Mouse (Mus musculus) lung, adult 2 months (tissue): Measurements from ENCODE around the gene Trpm5. TPM values are rescaled to one million over a fixed set of nuclear protein-coding genes. Genes with fewer than 3 reads are reported as not detected.

Source experiments
- DNase-seq: peaks from one replicate; pipeline ENCODE4 v3.0.0; 2022
- H3K4me1 ChIP-seq: fragments of 200-500 bp; 2 replicates; pipeline ENCODE4 v1.6.1; 2011; ENCODE audit warnings: low read length; ENCODE audit not compliant: control insufficient read depth, insufficient read depth
- H3K4me3 ChIP-seq: fragments of 200-500 bp; replicated peaks from 2 replicates; pipeline ENCODE3; 2011; ENCODE audit warnings: low read depth, mild to moderate bottlenecking, control low read depth, low read length; ENCODE audit errors: extremely low read depth
- CTCF ChIP-seq: fragments of 200-500 bp; IDR thresholded peaks from 2 replicates; pipeline ENCODE4 v1.5.1; 2011; ENCODE audit warnings: mild to moderate bottlenecking, low read length, control low read depth; ENCODE audit not compliant: insufficient read depth
- POLR2A ChIP-seq: fragments of 200-500 bp; IDR thresholded peaks from 2 replicates; pipeline ENCODE4 v1.6.1; 2011; ENCODE audit warnings: low read depth, mild to moderate bottlenecking, control low read depth, low read length, borderline replicate concordance; ENCODE audit errors: extremely low read depth
- WGBS: fragments of 180-500 bp; shearing (Covaris S2); methylation state at CpG from one replicate; pipeline ENCODE4 v1.1.7; 2018; 5-methylcytosine and 5-hydroxymethylcytosine counted together
- polyA plus RNA-seq: library from polyadenylated mRNA; depleted of rRNA; stranded (reverse); fragments of >200 nt; gene quantifications from 2 replicates; pipeline ENCODE4 v1.2.3, GENCODE M21; 2012

Gene Trpm5
- polyA plus RNA-seq, 1 experiment, result 0.62 TPM

- WGBS, result 23% methylated on average over 5 of the region's 5 CpGs
- no peak for DNase-seq
- TF ChIP-seq POLR2A, result no peak
- 0 out of 2 replicates have a peak, but pooled peaks have one; percentile 3 for TF ChIP-seq CTCF
- Histone ChIP-seq H3K4me1 (peaks cover 28% of the 10 kb centered on the region), H3K4me3 (peak overlapping the region; percentile 58)
These were observed 13.8 kb upstream of the Trpm5 start for GRCm38 (mm10) chr7:143108200-143108599.

DNA sequence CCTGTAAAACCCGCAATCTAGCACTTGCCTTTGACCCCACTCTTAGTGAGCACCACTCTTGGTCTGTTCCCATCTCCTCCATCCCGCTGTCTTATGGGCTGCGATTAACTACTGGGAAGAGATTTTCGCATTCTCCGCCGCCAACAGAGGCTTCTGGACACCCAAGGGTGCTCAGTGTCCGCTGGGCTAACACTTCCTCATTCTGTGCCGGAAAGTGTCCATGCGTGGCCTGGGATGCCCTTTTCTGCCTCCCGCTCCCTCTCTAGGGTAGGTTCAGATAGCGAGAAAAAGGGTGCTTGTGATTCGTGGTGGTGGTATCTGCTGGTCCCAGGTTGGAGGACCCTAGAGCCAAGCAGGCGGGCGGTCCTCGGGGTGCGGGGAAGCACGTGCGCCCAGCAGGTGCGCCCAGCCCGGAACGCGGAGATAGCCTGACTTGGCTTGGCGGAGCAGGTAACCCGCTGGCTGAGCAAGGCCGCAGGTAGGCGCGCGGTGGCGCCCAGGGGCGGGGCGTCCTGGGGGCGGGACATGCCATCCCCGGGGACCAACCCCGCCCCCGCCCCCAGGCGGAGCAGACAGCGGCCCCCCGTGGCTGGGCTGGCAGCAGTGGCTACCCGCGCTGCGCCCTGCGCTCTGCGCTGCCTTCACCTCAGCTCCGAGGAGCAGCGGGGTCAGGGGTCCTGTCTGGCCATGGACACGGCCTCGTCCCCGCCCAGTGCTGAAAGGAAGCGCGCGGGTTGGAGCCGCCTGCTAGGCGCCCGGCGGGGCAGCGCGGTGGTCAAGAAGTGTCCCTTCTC lies 12.4 kb upstream of the Trpm5 start:
- DNase-seq, result peak; percentile 75
- TF ChIP-seq CTCF, result no peak
- peak; percentile 39; the same call in 1 of the 2 replicates for TF ChIP-seq POLR2A
- Histone ChIP-seq H3K4me1 (peaks cover 28% of the 10 kb centered on the region), H3K4me3 (peak overlapping the region; percentile 58)
- WGBS, result 8% methylated on average over 56 of the region's 57 CpGs

GRCm38 (mm10) chr7:143106062-143106461 lies 11.6 kb upstream of the Trpm5 start, which contains the start of gene Kcnq1:
Gene Kcnq1, plus strand, starts transcription at chr7:143106362.
- H3K4me3 ChIP-seq, result peak within 1 kb of the TSS; percentile 58
- peaks cover 23% of the 10 kb centered on the region for H3K4me1 ChIP-seq
- DNase-seq, result no peak
- WGBS, result 81% methylated on average over 4 of the region's 4 CpGs
- no peak for TF ChIP-seq CTCF
- no peak for TF ChIP-seq POLR2A

DNA sequence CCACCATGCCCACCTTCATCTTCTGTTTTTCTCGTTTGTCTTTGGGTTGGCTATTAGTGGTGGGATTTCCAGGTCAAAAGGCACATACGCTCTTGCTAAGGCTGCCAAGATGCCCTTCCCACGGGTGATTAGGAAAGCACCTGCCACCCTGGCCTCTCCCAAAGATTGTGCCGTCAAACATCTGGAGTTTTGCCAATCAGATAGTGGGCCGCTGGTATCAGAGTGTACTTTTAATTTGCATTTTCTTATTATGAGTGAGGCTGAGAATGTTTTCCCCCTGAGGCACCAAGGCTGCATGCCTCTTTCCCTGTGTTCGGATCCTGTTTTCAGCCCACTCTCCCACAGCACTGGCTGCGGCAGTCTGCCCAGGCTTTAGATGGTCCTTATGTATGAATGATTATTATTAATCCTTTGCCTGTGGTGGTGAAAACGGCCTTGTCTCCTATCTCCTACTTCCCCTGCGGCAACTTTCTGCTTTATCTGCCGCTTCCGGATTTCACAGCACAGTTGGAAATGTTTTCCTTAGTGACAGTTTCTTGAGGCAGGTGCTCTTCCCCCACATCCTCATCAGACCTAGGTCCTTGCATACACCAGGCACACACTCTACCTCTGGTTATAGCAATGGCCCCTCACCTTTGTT lies 10.9 kb upstream of the Trpm5 start:
- Histone ChIP-seq H3K4me1 (peaks cover 17% of the 10 kb centered on the region), H3K4me3 (no peak overlapping the region)
- TF ChIP-seq POLR2A (no peak), CTCF (no peak)
- WGBS, result 46% methylated on average over 11 of the region's 11 CpGs
- DNase-seq, result peak; percentile 17

GRCm38 (mm10) chr7:143100759-143101158 lies 6.3 kb upstream of the Trpm5 start:
- no peak overlapping the region for H3K4me3 ChIP-seq
- 44% methylated on average over 4 of the region's 4 CpGs for WGBS
- H3K4me1 ChIP-seq, result peaks cover 3% of the 10 kb centered on the region; the same call in 1 of the 2 replicates
- TF ChIP-seq CTCF, result no peak
- no peak for TF ChIP-seq POLR2A
- no peak for DNase-seq

DNA sequence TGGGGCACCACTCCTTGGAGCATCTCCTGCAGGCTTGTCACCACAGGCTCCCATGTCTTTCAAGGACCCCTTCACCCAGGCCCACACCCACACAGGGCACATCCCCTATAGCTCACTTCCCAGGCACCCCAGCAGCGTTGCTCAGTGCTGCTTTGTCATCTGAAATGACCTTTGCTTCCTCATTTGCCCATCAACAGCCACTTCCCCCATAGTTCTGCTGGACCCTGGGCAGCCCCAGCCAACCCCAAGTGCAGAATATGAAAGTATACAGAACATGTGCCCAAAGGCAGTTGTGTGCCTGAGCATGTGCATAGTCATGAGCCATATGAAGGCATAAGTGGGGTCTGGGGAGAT lies 1.1 kb upstream of the Trpm5 start:
- H3K4me3 ChIP-seq, result no peak overlapping the region
- H3K4me1 ChIP-seq, result no peaks in the 10 kb centered on the region
- TF ChIP-seq POLR2A, result no peak
- TF ChIP-seq CTCF, result no peak
- DNase-seq, result no peak
- WGBS, result 46% methylated on average over 1 of the region's 1 CpGs

GRCm38 (mm10) chr7:143093847-143094246 lies 595 bp downstream of the Trpm5 start:
- WGBS, result 65% methylated on average over 3 of the region's 3 CpGs
- TF ChIP-seq POLR2A (no peak), CTCF (no peak)
- DNase-seq, result no peak
- no peaks in the 10 kb centered on the region for H3K4me1 ChIP-seq
- no peak overlapping the region for H3K4me3 ChIP-seq

DNA sequence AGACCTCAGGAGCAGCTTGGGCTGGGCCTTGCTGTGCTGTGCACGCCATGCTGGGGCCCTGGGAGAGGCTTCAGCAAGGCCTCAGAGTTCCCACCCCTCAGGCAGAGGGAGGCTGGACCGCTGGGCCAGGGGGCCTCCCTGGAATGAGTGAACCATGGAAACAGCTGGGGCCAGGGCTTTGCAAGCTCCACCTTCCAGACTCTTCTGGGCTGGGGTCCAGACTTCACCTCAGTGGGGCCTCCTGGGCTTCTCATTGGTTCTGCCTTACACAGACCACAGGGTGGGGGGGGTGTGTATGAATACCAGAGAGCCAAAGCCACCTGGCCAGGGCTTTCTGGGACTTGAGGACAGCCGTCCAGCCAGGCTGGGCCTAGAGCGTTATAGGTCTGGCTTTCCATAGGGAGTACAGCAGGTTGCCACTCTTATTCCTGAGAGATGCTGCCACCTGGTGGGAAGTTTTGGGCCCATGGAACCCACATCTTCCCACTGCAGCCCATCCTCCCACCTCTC lies 7.3 kb downstream of the Trpm5 start:
- peak; percentile 31 for DNase-seq
- no peak overlapping the region for H3K4me3 ChIP-seq
- TF ChIP-seq CTCF (peak; percentile 44), POLR2A (no peak)
- no peaks in the 10 kb centered on the region for H3K4me1 ChIP-seq
- 64% methylated on average over 4 of the region's 4 CpGs for WGBS

DNA sequence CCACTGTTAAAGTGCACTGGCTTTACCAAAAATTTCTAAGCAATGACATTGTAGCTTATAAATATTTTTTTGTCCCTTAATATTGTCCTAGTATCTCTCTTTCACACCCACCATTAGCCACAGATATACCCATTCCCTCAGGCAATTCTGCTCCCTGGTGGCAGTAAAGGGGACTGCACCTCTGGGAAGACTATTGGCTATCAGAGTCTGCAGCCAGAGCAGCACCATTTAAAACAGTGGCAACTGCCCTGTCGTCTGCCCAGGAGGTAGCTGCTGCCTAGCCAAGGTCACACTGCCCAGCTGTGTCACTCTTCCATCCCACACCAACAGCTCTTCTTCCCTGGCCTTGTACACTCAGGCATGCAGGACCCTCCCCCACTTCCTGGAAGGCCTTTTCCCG lies 8.1 kb downstream of the Trpm5 start:
- no peak overlapping the region for H3K4me3 ChIP-seq
- no peaks in the 10 kb centered on the region for H3K4me1 ChIP-seq
- peak; percentile 73 for DNase-seq
- no peak for TF ChIP-seq POLR2A
- TF ChIP-seq CTCF, result peak; percentile 77
- 54% methylated on average over 2 of the region's 2 CpGs for WGBS

DNA sequence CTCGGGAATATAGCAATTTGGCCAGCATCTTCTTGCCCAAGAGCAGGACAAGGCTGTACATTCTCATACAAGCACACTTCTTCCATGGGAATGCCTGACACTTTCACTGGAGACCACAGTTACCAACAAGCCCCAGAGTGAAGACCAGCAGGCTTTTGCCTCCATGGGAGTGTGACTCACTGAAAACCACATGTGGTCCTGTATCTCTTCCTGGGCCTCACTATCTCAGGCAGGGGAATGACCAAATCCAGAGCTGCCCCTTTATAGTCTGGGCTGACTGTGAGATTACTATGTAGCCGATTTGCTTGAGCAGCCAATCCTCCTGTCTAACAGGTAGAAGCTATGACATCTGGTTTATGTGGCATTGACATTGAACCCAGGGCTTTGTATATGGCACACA lies 10.7 kb downstream of the Trpm5 start:
- TF ChIP-seq CTCF (no peak), POLR2A (no peak)
- 83% methylated on average over 2 of the region's 2 CpGs for WGBS
- no peaks in the 10 kb centered on the region for H3K4me1 ChIP-seq
- no peak for DNase-seq
- H3K4me3 ChIP-seq, result no peak overlapping the region
